Mouse (Mus musculus) thymus, adult 2 months (tissue): Measurements from ENCODE around the gene Tspan5.

Source experiments
- CTCF ChIP-seq: fragments of 200-500 bp; IDR thresholded peaks from 2 replicates; pipeline ENCODE4 v1.5.1; 2012; ENCODE audit warnings: mild to moderate bottlenecking, control low read depth, low read length, moderate library complexity, borderline replicate concordance; ENCODE audit not compliant: control insufficient read depth, poor library complexity, insufficient read depth; ENCODE audit errors: extremely low read depth
- POLR2A ChIP-seq: fragments of 200-500 bp; IDR thresholded peaks from 2 replicates; pipeline ENCODE4 v1.6.1; 2012; ENCODE audit warnings: mild to moderate bottlenecking, low read length, control low read depth, moderate library complexity; ENCODE audit not compliant: control insufficient read depth, poor library complexity, insufficient read depth; ENCODE audit errors: extremely low read depth

DNA sequence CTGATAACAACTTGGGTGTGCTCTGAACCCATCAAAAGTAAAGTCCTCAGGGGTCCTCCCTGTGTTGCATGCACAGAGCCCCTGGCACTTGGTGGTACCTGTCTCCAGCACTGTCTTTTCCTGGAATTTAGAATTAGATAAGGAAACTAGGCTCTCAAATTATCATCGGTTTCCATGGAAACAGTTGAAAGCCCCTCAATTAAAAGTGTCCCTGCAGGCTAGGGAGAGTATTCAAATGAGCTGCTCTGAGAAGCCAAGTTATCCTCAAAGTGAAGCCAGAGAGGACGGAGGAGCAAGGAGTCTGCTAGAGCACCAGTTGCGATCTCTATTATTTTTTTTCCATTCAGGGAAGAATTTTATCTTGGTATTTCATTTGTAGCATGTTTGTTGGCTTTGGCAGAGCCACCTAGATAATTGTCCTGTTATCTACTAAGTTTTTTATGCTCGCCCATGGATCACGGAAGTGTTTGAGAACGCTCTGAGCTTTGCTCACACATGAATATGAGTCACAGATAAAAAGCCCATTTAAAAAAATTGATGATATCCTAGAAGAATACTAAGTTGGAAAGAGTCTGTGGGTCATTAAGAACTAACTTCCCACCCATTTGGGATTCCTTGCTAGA is 139.8 kb downstream of the Tspan5 start:
- no peak for TF ChIP-seq CTCF
- no peak for TF ChIP-seq POLR2A
